Mouse (Mus musculus): Measurements from ENCODE around the gene Omt2a. TPM values are rescaled to one million over a fixed set of nuclear protein-coding genes. Genes with fewer than 3 reads are reported as not detected.
"Not testable (repeated sequence)": the region's sequence is repeated elsewhere in the genome, so short reads cannot be mapped to it uniquely, and the experiment has no call there.

Gene Omt2a
- total RNA-seq, 2 experiments from 2014 or later = not detected

- intact Hi-C loops (cut with DNase I; ENCODE audit: low total_unique reads); DNase-seq: not testable (repeated sequence)
Observed at GRCm38 (mm10) chr9:78308122-78308521, 6.5 kb downstream of the Omt2a start.

GRCm38 (mm10) chr9:78299143-78299542 lies 15.5 kb downstream of the Omt2a start:
- intact Hi-C loops (cut with DNase I; ENCODE audit: low total_unique reads); DNase-seq: not testable (repeated sequence)

GRCm38 (mm10) chr9:78298232-78298631 lies 16.4 kb downstream of the Omt2a start:
- DNase-seq = no peak
- intact Hi-C loops (cut with DNase I; ENCODE audit: low total_unique reads) = no loop called here

- intact Hi-C loops (cut with DNase I; ENCODE audit: low total_unique reads) = not testable (repeated sequence)
- peak; percentile 14 for DNase-seq
Observed at GRCm38 (mm10) chr9:78296089-78296488, 18.5 kb downstream of the Omt2a start.

- DNase-seq; intact Hi-C loops (cut with DNase I; ENCODE audit: low total_unique reads): not testable (repeated sequence)
Observed at GRCm38 (mm10) chr9:78294781-78295180, 19.8 kb downstream of the Omt2a start.

- DNase-seq; intact Hi-C loops (cut with DNase I; ENCODE audit: low total_unique reads): not testable (repeated sequence)
Observed at GRCm38 (mm10) chr9:78293683-78294082, 20.9 kb downstream of the Omt2a start.

GRCm38 (mm10) chr9:78292462-78292861 lies 22.1 kb downstream of the Omt2a start:
- intact Hi-C loops (cut with DNase I; ENCODE audit: low total_unique reads); DNase-seq: not testable (repeated sequence)

- DNase-seq; intact Hi-C loops (cut with DNase I; ENCODE audit: low total_unique reads): not testable (repeated sequence)
Observed at GRCm38 (mm10) chr9:78289723-78290122, 24.9 kb downstream of the Omt2a start, which contains the start of gene Gm10639. TSS of gene Gm10639 (plus strand) at chr9:78289923.

- intact Hi-C loops (cut with DNase I; ENCODE audit: low total_unique reads); DNase-seq: not testable (repeated sequence)
Observed at GRCm38 (mm10) chr9:78289063-78289462, 25.5 kb downstream of the Omt2a start.

GRCm38 (mm10) chr9:78282002-78282711 lies 32.4 kb downstream of the Omt2a start:
- intact Hi-C loops (cut with DNase I; ENCODE audit: low total_unique reads); DNase-seq: not testable (repeated sequence)

GRCm38 (mm10) chr9:78270945-78271344 lies 43.7 kb downstream of the Omt2a start:
- DNase-seq; intact Hi-C loops (cut with DNase I; ENCODE audit: low total_unique reads): not testable (repeated sequence)

Other genes starting within 250 kb of the Omt2a start
- gene Fbxo9, start 205.7 kb downstream of the Omt2a start, total RNA-seq (2021) = 10 to 100 TPM; 60.8 to 68.0 TPM
- gene Ick, start 205.6 kb downstream of the Omt2a start, total RNA-seq (2021) = 10 to 100 TPM; 11.1 to 13.2 TPM
- gene Gsta4, start 132.0 kb downstream of the Omt2a start, total RNA-seq (2021) = 10 to 100 TPM; 10.9 to 12.1 TPM
- gene Gsta1, start 84.1 kb downstream of the Omt2a start, total RNA-seq (2021) = not detected
- not detected for gene Gm3776, start 57.7 kb downstream of the Omt2a start, total RNA-seq (2021)
- not detected for gene Gm10639, start 24.9 kb downstream of the Omt2a start, total RNA-seq (2021)
- not detected for gene Omt2b, start 12.8 kb upstream of the Omt2a start, total RNA-seq (2021)
- gene Gsta2, start 41.0 kb upstream of the Omt2a start, total RNA-seq (2021) = not detected
- not detected for gene Dppa5a, start 53.4 kb upstream of the Omt2a start, total RNA-seq (2021)
- gene Ooep, start 63.9 kb upstream of the Omt2a start, total RNA-seq (2021) = under 1 TPM in 1 of 2 experiments, not detected in 1; 0.11 TPM
- not detected for gene Ddx43, start 81.0 kb upstream of the Omt2a start, total RNA-seq (2021)
- gene Cgas, start 128.4 kb upstream of the Omt2a start, total RNA-seq (2021) = under 1 TPM; 0.29 to 0.31 TPM
- gene Mto1, start 133.4 kb upstream of the Omt2a start, total RNA-seq (2021) = 10 to 100 TPM; 14.4 to 17.3 TPM
- gene Gm17324, start 134.0 kb upstream of the Omt2a start, total RNA-seq (2021) = not detected
- gene Eef1a1, start 174.4 kb upstream of the Omt2a start, total RNA-seq (2021) = 1,000 to 10,000 TPM; 1,398 to 1,669 TPM